Mouse (Mus musculus): ENCODE measurements around the gene Kif5c. TPM values are rescaled to one million over a fixed set of nuclear protein-coding genes. Genes with fewer than 3 reads are reported as not detected.

Gene Kif5c
- polyA plus RNA-seq, 1 experiment from 2014 or later, result 218 TPM

- ATAC-seq (ENCODE audit: low read depth), result no peak
- H3K4me1 ChIP-seq (ENCODE audit: control insufficient read depth, insufficient read depth, low read length), result peaks cover 6% of the 10 kb centered on the region
- H3K9me3 ChIP-seq (ENCODE audit: control insufficient read depth, low read length), result no peaks in the 10 kb centered on the region
- no peaks in the 10 kb centered on the region for H3K36me3 ChIP-seq (ENCODE audit: control insufficient read depth, insufficient read depth, low read length)
- H3K4me3 ChIP-seq (ENCODE audit: low read depth, low read length), result no peak overlapping the region
- H3K27me3 ChIP-seq (ENCODE audit: control insufficient read depth, insufficient read depth, low read length), result peaks cover 2% of the 10 kb centered on the region; the same call in 1 of the 2 replicates
- WGBS, result 74% methylated on average over 3 of the region's 3 CpGs
- no peak overlapping the region for H3K9ac ChIP-seq (replicated peaks; ENCODE audit: low read depth, low read length)
- H3K4me2 ChIP-seq (ENCODE audit: low read depth, low read length), result no peak overlapping the region
- H3K27ac ChIP-seq (ENCODE audit: low read depth, low read length), result no peak overlapping the region
These were observed 2.3 kb upstream of the Kif5c start for GRCm38 (mm10) chr2:49616765-49617164.

- peak; percentile 45 for ATAC-seq (ENCODE audit: low read depth)
- Histone ChIP-seq H3K9ac (replicated peaks; ENCODE audit: low read depth, low read length) (peak overlapping the region; percentile 98), H3K27ac (ENCODE audit: low read depth, low read length) (peak overlapping the region; percentile 92), H3K27me3 (ENCODE audit: control insufficient read depth, insufficient read depth, low read length) (peaks cover 2% of the 10 kb centered on the region; the same call in 1 of the 2 replicates), H3K4me1 (ENCODE audit: control insufficient read depth, insufficient read depth, low read length) (peaks cover 15% of the 10 kb centered on the region), H3K9me3 (ENCODE audit: control insufficient read depth, low read length) (no peaks in the 10 kb centered on the region), H3K36me3 (ENCODE audit: control insufficient read depth, insufficient read depth, low read length) (no peaks in the 10 kb centered on the region; the same call in 1 of the 2 replicates), H3K4me3 (ENCODE audit: low read depth, low read length) (peak overlapping the region; percentile 94), H3K4me2 (ENCODE audit: low read depth, low read length) (peak overlapping the region; percentile 54)
- WGBS, result under 1% methylated on average over 33 of the region's 33 CpGs
These were observed 823 bp downstream of the Kif5c start for GRCm38 (mm10) chr2:49619719-49620522.

GRCm38 (mm10) chr2:49620626-49621117 is 1.6 kb downstream of the Kif5c start:
- Histone ChIP-seq H3K4me2 (ENCODE audit: low read depth, low read length) (peak overlapping the region; percentile 54), H3K9me3 (ENCODE audit: control insufficient read depth, low read length) (no peaks in the 10 kb centered on the region), H3K27me3 (ENCODE audit: control insufficient read depth, insufficient read depth, low read length) (peaks cover 2% of the 10 kb centered on the region; the same call in 1 of the 2 replicates), H3K36me3 (ENCODE audit: control insufficient read depth, insufficient read depth, low read length) (no peaks in the 10 kb centered on the region; the same call in 1 of the 2 replicates), H3K9ac (replicated peaks; ENCODE audit: low read depth, low read length) (peak overlapping the region; percentile 98), H3K4me1 (ENCODE audit: control insufficient read depth, insufficient read depth, low read length) (peaks cover 15% of the 10 kb centered on the region), H3K4me3 (ENCODE audit: low read depth, low read length) (peak overlapping the region; percentile 94), H3K27ac (ENCODE audit: low read depth, low read length) (peak overlapping the region; percentile 92)
- peak; percentile 65 for ATAC-seq (ENCODE audit: low read depth)
- 13% methylated on average over 14 of the region's 14 CpGs for WGBS

- H3K4me1 ChIP-seq (ENCODE audit: control insufficient read depth, insufficient read depth, low read length), result peaks cover 15% of the 10 kb centered on the region
- no peaks in the 10 kb centered on the region for H3K9me3 ChIP-seq (ENCODE audit: control insufficient read depth, low read length)
- 47% methylated on average over 1 of the region's 1 CpGs for WGBS
- ATAC-seq (ENCODE audit: low read depth), result no peak
- no peaks in the 10 kb centered on the region; the same call in 1 of the 2 replicates for H3K36me3 ChIP-seq (ENCODE audit: control insufficient read depth, insufficient read depth, low read length)
- peaks cover 2% of the 10 kb centered on the region; the same call in 1 of the 2 replicates for H3K27me3 ChIP-seq (ENCODE audit: control insufficient read depth, insufficient read depth, low read length)
- peak overlapping the region; percentile 54 for H3K4me2 ChIP-seq (ENCODE audit: low read depth, low read length)
- no peak overlapping the region; the same call in 1 of the 2 replicates for H3K27ac ChIP-seq (ENCODE audit: low read depth, low read length)
- peak overlapping the region; percentile 94 for H3K4me3 ChIP-seq (ENCODE audit: low read depth, low read length)
- peak overlapping the region; percentile 98 for H3K9ac ChIP-seq (replicated peaks; ENCODE audit: low read depth, low read length)
These were observed 2.1 kb downstream of the Kif5c start for GRCm38 (mm10) chr2:49621234-49621633.

DNA sequence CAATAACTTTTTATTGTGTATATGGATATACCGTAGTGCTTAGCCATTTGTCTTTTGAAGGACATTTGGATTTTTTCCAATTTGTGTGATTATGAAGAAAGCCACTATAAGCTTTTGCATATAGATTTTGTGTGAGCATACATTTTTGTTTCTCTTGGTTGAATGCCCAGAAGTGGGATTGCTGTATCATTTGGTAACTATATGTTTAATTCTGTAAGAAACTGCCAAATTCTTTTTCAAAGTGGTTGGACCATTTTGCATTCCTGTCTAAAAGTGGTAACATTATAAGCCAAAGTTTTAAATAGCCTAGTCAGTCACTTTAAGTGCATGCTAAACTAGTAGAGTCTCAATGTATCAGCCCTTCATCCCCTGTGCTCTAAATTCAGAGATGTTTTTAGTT is 6.5 kb downstream of the Kif5c start:
- H3K4me2 ChIP-seq (ENCODE audit: low read depth, low read length), result no peak overlapping the region
- no peaks in the 10 kb centered on the region; the same call in 1 of the 2 replicates for H3K36me3 ChIP-seq (ENCODE audit: control insufficient read depth, insufficient read depth, low read length)
- H3K27ac ChIP-seq (ENCODE audit: low read depth, low read length), result no peak overlapping the region
- no peaks in the 10 kb centered on the region for H3K27me3 ChIP-seq (ENCODE audit: control insufficient read depth, insufficient read depth, low read length)
- H3K4me3 ChIP-seq (ENCODE audit: low read depth, low read length), result no peak overlapping the region
- no peaks in the 10 kb centered on the region for H3K9me3 ChIP-seq (ENCODE audit: control insufficient read depth, low read length)
- ATAC-seq (ENCODE audit: low read depth), result no peak
- H3K9ac ChIP-seq (replicated peaks; ENCODE audit: low read depth, low read length), result no peak overlapping the region
- peaks cover 19% of the 10 kb centered on the region for H3K4me1 ChIP-seq (ENCODE audit: control insufficient read depth, insufficient read depth, low read length)
- 72% methylated on average over 1 of the region's 1 CpGs for WGBS

GRCm38 (mm10) chr2:49627611-49628010 is 8.5 kb downstream of the Kif5c start:
- no peak overlapping the region for H3K4me2 ChIP-seq (ENCODE audit: low read depth, low read length)
- H3K9ac ChIP-seq (replicated peaks; ENCODE audit: low read depth, low read length), result no peak overlapping the region
- H3K9me3 ChIP-seq (ENCODE audit: control insufficient read depth, low read length), result no peaks in the 10 kb centered on the region
- ATAC-seq (ENCODE audit: low read depth), result peak; percentile 58; the same call in 1 of the 2 replicates
- peaks cover 9% of the 10 kb centered on the region for H3K4me1 ChIP-seq (ENCODE audit: control insufficient read depth, insufficient read depth, low read length)
- H3K36me3 ChIP-seq (ENCODE audit: control insufficient read depth, insufficient read depth, low read length), result no peaks in the 10 kb centered on the region; the same call in 1 of the 2 replicates
- no peaks in the 10 kb centered on the region for H3K27me3 ChIP-seq (ENCODE audit: control insufficient read depth, insufficient read depth, low read length)
- H3K4me3 ChIP-seq (ENCODE audit: low read depth, low read length), result no peak overlapping the region
- H3K27ac ChIP-seq (ENCODE audit: low read depth, low read length), result no peak overlapping the region
- 59% methylated on average over 7 of the region's 7 CpGs for WGBS

GRCm38 (mm10) chr2:49628094-49628705 is 9.1 kb downstream of the Kif5c start:
- ATAC-seq (ENCODE audit: low read depth), result 0 out of 2 replicates have a peak, but pooled peaks have one; percentile 16
- Histone ChIP-seq H3K9ac (replicated peaks; ENCODE audit: low read depth, low read length) (no peak overlapping the region), H3K36me3 (ENCODE audit: control insufficient read depth, insufficient read depth, low read length) (no peaks in the 10 kb centered on the region), H3K4me3 (ENCODE audit: low read depth, low read length) (no peak overlapping the region), H3K27me3 (ENCODE audit: control insufficient read depth, insufficient read depth, low read length) (no peaks in the 10 kb centered on the region), H3K27ac (ENCODE audit: low read depth, low read length) (no peak overlapping the region), H3K4me2 (ENCODE audit: low read depth, low read length) (no peak overlapping the region), H3K4me1 (ENCODE audit: control insufficient read depth, insufficient read depth, low read length) (peaks cover 13% of the 10 kb centered on the region), H3K9me3 (ENCODE audit: control insufficient read depth, low read length) (no peaks in the 10 kb centered on the region)
- 79% methylated on average over 6 of the region's 6 CpGs for WGBS

DNA sequence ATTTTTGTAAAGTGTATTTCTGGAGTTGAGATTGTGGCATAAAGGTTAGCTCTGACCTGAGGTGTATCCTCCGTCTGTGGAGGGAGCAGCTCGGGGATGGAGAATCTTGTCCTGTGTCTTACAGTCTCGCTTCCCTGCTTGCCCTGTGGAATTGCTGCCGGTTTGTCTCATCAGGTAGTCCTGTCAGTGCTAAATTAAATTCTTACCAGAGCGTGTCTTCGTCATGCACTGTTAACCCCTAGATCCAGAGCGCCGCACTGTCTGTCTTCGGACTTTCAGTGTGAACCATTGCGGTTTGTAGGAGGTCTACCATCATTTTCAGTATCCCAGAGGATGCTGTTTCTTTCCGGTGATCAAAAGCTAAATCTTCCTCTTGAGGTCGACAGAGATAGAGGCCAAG is 10.1 kb downstream of the Kif5c start:
- 71% methylated on average over 12 of the region's 12 CpGs for WGBS
- Histone ChIP-seq H3K4me1 (ENCODE audit: control insufficient read depth, insufficient read depth, low read length) (peaks cover 18% of the 10 kb centered on the region), H3K36me3 (ENCODE audit: control insufficient read depth, insufficient read depth, low read length) (no peaks in the 10 kb centered on the region), H3K27ac (ENCODE audit: low read depth, low read length) (no peak overlapping the region), H3K27me3 (ENCODE audit: control insufficient read depth, insufficient read depth, low read length) (no peaks in the 10 kb centered on the region), H3K9me3 (ENCODE audit: control insufficient read depth, low read length) (no peaks in the 10 kb centered on the region), H3K4me2 (ENCODE audit: low read depth, low read length) (no peak overlapping the region), H3K4me3 (ENCODE audit: low read depth, low read length) (no peak overlapping the region), H3K9ac (replicated peaks; ENCODE audit: low read depth, low read length) (no peak overlapping the region)
- ATAC-seq (ENCODE audit: low read depth), result no peak

DNA sequence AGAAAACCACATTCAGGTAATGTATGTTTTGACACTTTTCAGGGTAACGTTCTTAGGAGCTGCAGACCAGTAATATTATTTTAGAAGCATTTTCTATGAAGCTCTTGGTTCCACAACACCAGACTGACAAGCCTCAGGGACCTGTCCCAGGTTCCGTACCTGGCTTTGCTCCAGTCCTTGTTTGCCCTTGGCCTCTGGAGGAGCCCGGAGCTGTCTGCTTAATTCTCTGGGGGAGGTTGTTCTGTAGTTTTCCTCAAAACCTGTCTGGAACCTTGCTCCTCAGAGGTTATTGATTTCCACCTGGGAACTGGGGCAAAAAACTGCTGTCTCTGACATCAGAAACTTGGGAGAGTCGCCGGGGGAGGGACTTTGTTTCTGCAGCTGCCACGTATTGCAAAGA is 11.5 kb downstream of the Kif5c start:
- WGBS, result 89% methylated on average over 6 of the region's 6 CpGs
- H3K4me1 ChIP-seq (ENCODE audit: control insufficient read depth, insufficient read depth, low read length), result peaks cover 17% of the 10 kb centered on the region

More for the DNA sequence above, 11.5 kb downstream of the Kif5c start:
- H3K27ac ChIP-seq (ENCODE audit: low read depth, low read length), result no peak overlapping the region
- ATAC-seq (ENCODE audit: low read depth), result no peak
- H3K4me2 ChIP-seq (ENCODE audit: low read depth, low read length), result no peak overlapping the region
- no peak overlapping the region for H3K4me3 ChIP-seq (ENCODE audit: low read depth, low read length)
- no peaks in the 10 kb centered on the region for H3K36me3 ChIP-seq (ENCODE audit: control insufficient read depth, insufficient read depth, low read length)
- H3K9me3 ChIP-seq (ENCODE audit: control insufficient read depth, low read length), result no peaks in the 10 kb centered on the region
- no peaks in the 10 kb centered on the region for H3K27me3 ChIP-seq (ENCODE audit: control insufficient read depth, insufficient read depth, low read length)
- no peak overlapping the region for H3K9ac ChIP-seq (replicated peaks; ENCODE audit: low read depth, low read length)

Measured in neural tube, embryonic 14.5 days (tissue).